Mouse (Mus musculus) kidney, adult 2 months (tissue): ENCODE data around the gene Nebl.

Experiments
- CTCF ChIP-seq: fragments of 200-500 bp; conservative IDR thresholded peaks from 2 replicates; pipeline ENCODE4 v1.5.1; 2011; ENCODE audit warnings: low read depth, mild to moderate bottlenecking, control low read depth, low read length, moderate library complexity, mixed read lengths; ENCODE audit not compliant: insufficient read depth, insufficient read length
- POLR2A ChIP-seq: fragments of 200-500 bp; IDR thresholded peaks from one replicate; pipeline ENCODE4 v1.6.1; 2011; ENCODE audit warnings: low read depth, low read length, control low read depth

DNA sequence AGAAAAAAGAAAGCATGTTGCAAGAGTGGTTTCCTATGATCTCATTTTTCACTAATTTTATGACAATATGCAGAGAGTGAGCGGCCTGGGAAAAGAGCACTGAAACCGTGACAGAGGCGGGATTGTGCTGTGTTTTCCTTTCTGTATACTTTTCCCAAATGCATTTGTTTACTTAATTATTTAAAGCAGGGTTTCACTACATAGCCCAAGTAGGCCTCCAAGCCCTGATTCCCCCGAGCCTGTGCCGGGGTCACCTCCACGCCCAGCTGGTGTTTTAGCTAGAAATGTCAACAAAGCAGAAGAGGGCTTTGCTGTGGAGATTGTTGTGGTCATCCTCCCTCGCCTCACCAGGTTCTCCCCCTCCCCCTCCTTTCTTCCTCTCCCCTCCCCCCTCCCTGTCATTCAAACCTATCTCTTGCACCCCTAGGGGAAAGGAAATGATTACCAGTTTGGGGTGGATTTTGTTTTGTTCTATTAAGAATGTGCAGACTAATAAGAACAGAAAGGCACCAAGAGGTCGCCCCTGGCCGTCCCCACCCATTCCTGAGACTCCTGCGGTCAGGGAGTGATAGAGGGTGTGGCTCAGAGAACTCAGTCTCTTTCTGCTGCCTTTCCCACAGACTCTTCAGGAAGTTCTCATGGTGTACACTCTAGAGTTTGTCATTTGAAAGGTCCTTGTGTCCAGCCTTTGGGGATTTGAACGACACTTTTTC, 10.9 kb upstream of the Nebl start:
- TF ChIP-seq POLR2A (no peak), CTCF (no peak)
